Mouse (Mus musculus) ES-E14 (cell line): Measurements from ENCODE around the gene Nfrkb.

Experiments
- CHD2 ChIP-seq: IDR thresholded peaks from 2 replicates; pipeline ENCODE4 v1.6.1; 2014; ENCODE audit warnings: mild to moderate bottlenecking, low read depth, low read length, inconsistent platforms
- HCFC1 ChIP-seq: IDR thresholded peaks from 2 replicates; pipeline ENCODE4 v1.6.1; 2012; ENCODE audit warnings: low read length, inconsistent platforms, borderline replicate concordance; ENCODE audit not compliant: insufficient read depth
- MAFK ChIP-seq: IDR thresholded peaks from 2 replicates; pipeline ENCODE4 v1.6.1; 2014; ENCODE audit warnings: mild to moderate bottlenecking, low read depth, low read length, inconsistent platforms; ENCODE audit not compliant: insufficient read depth
- ZC3H11A ChIP-seq: IDR thresholded peaks from 2 replicates; pipeline ENCODE4 v1.6.1; 2012; ENCODE audit warnings: low read depth, mild to moderate bottlenecking, inconsistent platforms, low read length, borderline replicate concordance
- ZNF384 ChIP-seq: IDR thresholded peaks from 2 replicates; pipeline ENCODE4 v1.6.1; 2012; ENCODE audit warnings: low read depth, low read length, inconsistent platforms

GRCm38 (mm10) chr9:31404311-31404710 is 18.3 kb downstream of the Nfrkb start:
- TF ChIP-seq HCFC1 (no peak), ZNF384 (no peak), CHD2 (no peak), MAFK (peak; percentile 84), ZC3H11A (no peak)
